Mouse (Mus musculus): ENCODE data around the gene Msl3. TPM values are rescaled to one million over a fixed set of nuclear protein-coding genes. Genes with fewer than 3 reads are reported as not detected.

Gene Msl3
- 10 to 100 TPM; 27.6 to 32.5 TPM for polyA plus RNA-seq (2017; shearing (Covaris generic))

DNA sequence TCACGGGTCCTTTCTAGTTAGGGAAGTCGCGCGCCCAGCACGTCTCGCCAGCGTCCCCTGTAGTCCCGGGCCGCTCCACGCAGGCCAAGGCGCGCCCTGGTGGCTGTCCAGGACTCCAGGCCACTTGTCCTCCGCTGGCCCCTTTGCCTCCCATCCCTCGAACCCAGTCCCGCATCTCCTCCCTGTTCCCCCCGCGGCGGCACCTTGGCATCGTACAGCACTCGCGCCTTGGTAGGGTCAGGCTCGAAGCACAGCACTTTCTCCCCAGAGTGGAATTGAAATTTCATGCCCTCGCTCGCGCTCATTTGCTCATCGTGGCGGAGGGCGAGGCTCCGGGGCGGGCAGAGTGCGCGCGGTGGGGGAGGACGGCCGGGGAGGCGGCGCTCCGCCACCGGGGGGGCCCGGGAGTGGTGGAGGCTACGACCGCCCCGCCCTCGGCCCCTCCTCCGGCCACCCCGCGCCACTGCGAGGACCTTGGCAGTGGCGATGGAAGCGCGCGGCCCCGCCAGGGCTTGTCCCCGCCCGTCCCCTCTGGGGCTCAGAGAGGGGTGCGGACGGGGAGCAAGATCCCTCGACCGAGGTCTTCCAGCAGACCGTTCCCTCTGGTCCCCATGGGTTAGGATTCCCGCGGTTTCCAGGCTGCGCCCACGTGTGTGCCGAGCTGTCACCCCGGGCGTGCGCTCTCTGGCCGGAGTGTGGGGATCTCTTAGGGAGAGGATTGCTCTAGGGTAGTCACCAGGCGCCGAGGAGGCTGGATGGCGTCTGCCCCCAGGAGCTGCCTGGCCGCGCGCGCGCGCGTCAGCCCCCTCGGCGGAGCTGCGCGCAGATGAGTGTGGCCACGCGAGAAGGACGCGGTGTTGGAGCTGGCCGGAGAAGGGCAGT, at the start of gene Msl3:
TSS of gene Msl3 (minus strand) at position 374 of the 882 bp plus-strand sequence.

Other genes with a start within 250 kb of the Msl3 start
- gene Frmpd4, start 96.7 kb downstream of the Msl3 start, polyA plus RNA-seq (2017; shearing (Covaris generic)): under 1 TPM in 1 of 2 experiments, not detected in 1; 0.28 TPM
- gene Arhgap6, start 121.2 kb upstream of the Msl3 start, polyA plus RNA-seq (2017; shearing (Covaris generic)): under 1 TPM; 0.18 to 0.31 TPM